Mouse (Mus musculus) embryonic fibroblast, embryonic 13.5 days (primary cell): ENCODE data around the gene Gpr180.

ENCODE experiments used
- CTCF ChIP-seq: IDR thresholded peaks from 2 replicates; pipeline ENCODE4 v1.5.1; 2011; ENCODE audit warnings: mild to moderate bottlenecking, control low read depth, low read length, moderate library complexity, borderline replicate concordance; ENCODE audit not compliant: insufficient read depth
- POLR2A ChIP-seq: IDR thresholded peaks from 2 replicates; pipeline ENCODE4 v1.6.1; 2011; ENCODE audit warnings: low read depth, mild to moderate bottlenecking, control low read depth, low read length, moderate library complexity

DNA sequence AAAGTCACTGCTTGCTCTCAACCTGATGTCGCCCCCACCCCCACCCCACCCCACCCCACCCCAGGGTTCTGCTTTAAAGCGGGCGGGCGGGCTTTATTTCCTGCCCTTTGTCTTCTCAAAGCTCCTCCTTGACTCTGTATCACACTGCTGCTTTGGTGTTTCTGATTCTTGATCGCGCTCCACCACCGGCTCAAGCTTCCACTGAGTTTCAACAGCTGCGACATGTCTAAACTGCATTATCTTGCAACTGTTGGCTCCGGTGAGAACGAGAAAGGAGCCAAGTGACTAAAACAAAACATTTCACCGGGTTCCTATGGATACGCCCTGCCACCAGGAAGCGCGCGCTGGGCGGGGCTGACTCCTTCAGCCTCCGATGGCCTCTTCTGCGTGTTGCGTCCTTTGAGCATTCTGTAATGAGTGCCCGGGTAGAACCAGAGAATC lies 43.2 kb downstream of the Gpr180 start:
- TF ChIP-seq CTCF (no peak), POLR2A (no peak)
